Mouse (Mus musculus) kidney, adult 2 months (tissue): ENCODE data around the gene Pgm2l1. TPM values are rescaled to one million over a fixed set of nuclear protein-coding genes. Genes with fewer than 3 reads are reported as not detected.
A peak's percentile ranks its signal among the peaks of the same experiment; 100 is the strongest.

Experiments
- DNase-seq: peaks from one replicate; pipeline ENCODE4 v3.0.0; 2021
- H3K27ac ChIP-seq: fragments of 200-500 bp; 2 replicates; pipeline ENCODE4 v1.5.1; 2012; ENCODE audit warnings: low read depth, low read length, control low read depth, inconsistent platforms; ENCODE audit not compliant: insufficient read depth
- H3K27me3 ChIP-seq: fragments of 200-500 bp; replicated peaks from 2 replicates; pipeline ENCODE4 v1.6.1; 2012; ENCODE audit warnings: mild to moderate bottlenecking, moderate library complexity, low read length, inconsistent platforms; ENCODE audit not compliant: control insufficient read depth, insufficient read depth
- H3K36me3 ChIP-seq: fragments of 200-500 bp; 2 replicates; pipeline ENCODE4 v1.6.1; 2012; ENCODE audit warnings: mild to moderate bottlenecking, moderate library complexity, low read length, inconsistent platforms; ENCODE audit not compliant: control insufficient read depth, insufficient read depth
- H3K4me1 ChIP-seq: fragments of 200-500 bp; 2 replicates; pipeline ENCODE4 v1.6.1; 2011; ENCODE audit warnings: low read length; ENCODE audit not compliant: control insufficient read depth, insufficient read depth
- H3K4me3 ChIP-seq: fragments of 200-500 bp; 2 replicates; pipeline ENCODE4 v1.5.1; 2011; ENCODE audit warnings: mild to moderate bottlenecking, low read depth, low read length, control low read depth; ENCODE audit not compliant: insufficient read depth
- CTCF ChIP-seq: fragments of 200-500 bp; conservative IDR thresholded peaks from 2 replicates; pipeline ENCODE4 v1.5.1; 2011; ENCODE audit warnings: low read depth, mild to moderate bottlenecking, control low read depth, low read length, moderate library complexity, mixed read lengths; ENCODE audit not compliant: insufficient read depth, insufficient read length
- POLR2A ChIP-seq: fragments of 200-500 bp; IDR thresholded peaks from one replicate; pipeline ENCODE4 v1.6.1; 2011; ENCODE audit warnings: low read depth, low read length, control low read depth
- WGBS: fragments of 180-500 bp; shearing (Covaris S2); methylation state at CpG from one replicate; pipeline ENCODE4 v1.1.7; 2018; 5-methylcytosine and 5-hydroxymethylcytosine counted together
- polyA plus RNA-seq: library from polyadenylated mRNA; depleted of rRNA; stranded (reverse); fragments of >200 nt; gene quantifications from 2 replicates; pipeline ENCODE4 v1.2.3, GENCODE M21; 2012

Gene Pgm2l1
- polyA plus RNA-seq, 1 experiment = 1.5 TPM

DNA sequence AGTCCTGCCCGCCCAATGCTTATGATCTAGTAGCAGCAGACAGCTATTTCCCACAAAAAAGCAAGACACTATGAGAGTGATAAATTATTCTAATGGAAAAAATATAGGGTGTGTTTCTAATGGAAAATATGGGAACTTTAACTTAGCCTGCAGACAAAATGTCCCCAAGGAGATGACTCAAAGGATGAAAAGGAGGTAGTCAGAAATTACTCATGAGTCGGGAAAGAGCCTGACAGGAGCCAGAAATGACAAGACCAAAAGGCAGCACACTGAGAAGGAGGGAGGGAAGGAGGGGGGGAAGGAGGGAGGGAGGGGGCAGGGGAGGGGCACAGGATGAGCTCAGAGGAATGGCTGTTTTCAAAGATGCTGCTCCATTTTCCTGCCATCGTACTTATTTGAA lies 54.4 kb downstream of the Pgm2l1 start:
- 58% methylated on average over 3 of the region's 3 CpGs for WGBS
- TF ChIP-seq POLR2A (no peak), CTCF (no peak)
- H3K27ac ChIP-seq = no peak overlapping the region
- H3K36me3 ChIP-seq = no peaks in the 10 kb centered on the region
- no peaks in the 10 kb centered on the region for H3K27me3 ChIP-seq
- no peaks in the 10 kb centered on the region for H3K4me1 ChIP-seq
- H3K4me3 ChIP-seq = no peak overlapping the region
- no peak for DNase-seq

DNA sequence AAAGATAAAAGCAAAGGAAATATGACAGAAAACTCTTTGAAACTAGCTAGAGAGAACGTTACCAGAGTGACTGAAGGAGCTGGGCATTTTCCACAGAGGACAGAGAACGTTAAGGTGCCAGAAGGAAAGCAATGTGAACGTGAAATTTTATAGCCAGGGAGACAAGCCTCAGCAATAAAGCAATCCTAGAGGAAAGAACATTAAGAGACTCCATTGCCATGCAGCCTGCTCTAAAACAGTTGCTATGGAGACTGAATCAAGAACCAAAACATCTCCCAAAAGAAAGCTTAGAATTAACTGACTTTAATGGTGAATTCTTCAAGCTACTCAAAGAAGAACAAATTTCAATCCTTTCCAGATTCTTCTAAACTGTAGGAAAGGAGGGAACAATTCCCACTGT lies 56.1 kb downstream of the Pgm2l1 start:
- no peak for DNase-seq
- WGBS = 34% methylated on average over 3 of the region's 3 CpGs
- no peaks in the 10 kb centered on the region for H3K4me1 ChIP-seq
- TF ChIP-seq CTCF = no peak
- TF ChIP-seq POLR2A = no peak
- no peak overlapping the region for H3K27ac ChIP-seq
- H3K4me3 ChIP-seq = no peak overlapping the region
- no peaks in the 10 kb centered on the region for H3K36me3 ChIP-seq
- no peaks in the 10 kb centered on the region for H3K27me3 ChIP-seq

DNA sequence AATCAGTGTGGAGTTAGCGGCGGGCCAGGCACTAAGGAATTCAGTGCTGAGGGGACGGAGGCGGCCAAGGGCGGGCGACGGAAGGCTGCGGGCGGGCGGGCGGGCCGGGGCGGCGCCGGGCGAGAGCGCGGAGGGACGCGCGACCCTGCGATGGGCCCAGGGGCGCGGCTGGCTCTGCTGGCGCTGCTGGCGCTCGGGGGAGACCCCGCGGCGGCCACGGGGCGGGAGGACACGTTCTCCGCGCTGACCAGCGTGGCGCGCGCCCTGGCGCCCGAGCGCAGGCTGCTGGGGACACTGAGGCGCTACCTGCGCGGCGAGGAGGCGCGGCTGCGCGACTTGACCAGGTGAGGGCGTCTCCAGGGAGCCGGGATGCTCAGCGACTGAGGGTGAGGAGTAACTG lies 58.2 kb downstream of the Pgm2l1 start, which contains the start of gene P4ha3:
P4ha3 (plus strand) TSS at position 138 of the 400 bp plus-strand sequence.
- Histone ChIP-seq H3K4me3 (no peak within 1 kb of the TSS), H3K4me1 (no peaks in the 10 kb centered on the region), H3K27me3 (no peaks in the 10 kb centered on the region), H3K27ac (no peak within 1 kb of the TSS), H3K36me3 (no peaks in the 10 kb centered on the region)
- no peak for DNase-seq
- no peak for TF ChIP-seq CTCF
- no peak for TF ChIP-seq POLR2A
- WGBS = 2% methylated on average over 53 of the region's 53 CpGs

DNA sequence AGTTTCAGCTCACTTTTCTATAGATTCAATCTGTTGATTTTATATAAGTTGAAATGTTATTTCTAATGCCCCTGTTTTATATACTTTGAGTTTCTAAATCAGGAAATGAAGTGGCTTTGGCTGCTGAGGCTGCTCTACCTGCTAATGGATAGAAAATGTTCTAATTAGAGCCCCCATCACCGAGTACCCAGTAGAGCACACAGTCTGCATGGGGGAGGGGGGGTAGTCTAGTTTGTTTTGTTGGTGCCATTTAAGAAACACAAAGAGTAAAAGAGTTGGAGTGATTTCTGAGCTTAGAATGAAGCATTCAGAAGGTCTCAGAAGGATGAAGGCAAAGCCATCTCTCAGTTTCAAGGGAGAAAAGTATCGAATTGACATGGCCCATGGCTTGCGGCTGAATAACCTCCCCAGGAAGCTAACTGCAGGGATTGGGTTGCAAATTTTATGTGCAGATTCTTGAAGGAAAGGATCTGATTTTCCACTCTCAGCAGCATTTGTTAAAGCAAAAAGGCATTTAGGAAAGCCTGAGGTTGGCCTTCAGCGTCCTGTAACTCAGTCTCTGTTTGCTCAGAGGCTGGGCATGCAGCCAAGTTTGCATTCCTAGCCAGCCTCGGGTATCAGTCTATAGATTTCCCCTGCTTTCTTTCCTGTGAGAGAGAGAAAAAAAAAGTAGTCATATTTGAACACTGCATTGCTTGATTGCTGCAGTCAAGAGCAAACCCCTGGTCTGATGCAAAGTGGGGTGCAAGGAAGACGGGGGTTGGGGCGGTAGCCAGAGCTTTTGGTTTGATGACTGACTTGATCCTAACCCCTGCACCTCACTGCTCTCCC lies 60.8 kb downstream of the Pgm2l1 start:
- H3K36me3 ChIP-seq = no peaks in the 10 kb centered on the region
- no peak overlapping the region for H3K4me3 ChIP-seq
- TF ChIP-seq CTCF = no peak
- no peak for TF ChIP-seq POLR2A
- 19% methylated on average over 7 of the region's 7 CpGs for WGBS
- no peaks in the 10 kb centered on the region for H3K27me3 ChIP-seq
- no peaks in the 10 kb centered on the region for H3K4me1 ChIP-seq
- H3K27ac ChIP-seq = no peak overlapping the region
- peak; percentile 45 for DNase-seq

GRCm38 (mm10) chr7:100288622-100289021 lies 61.4 kb downstream of the Pgm2l1 start:
- no peaks in the 10 kb centered on the region for H3K27me3 ChIP-seq
- no peak overlapping the region for H3K27ac ChIP-seq
- 20% methylated on average over 11 of the region's 11 CpGs for WGBS
- H3K4me3 ChIP-seq = no peak overlapping the region
- TF ChIP-seq CTCF (no peak), POLR2A (no peak)
- no peaks in the 10 kb centered on the region for H3K4me1 ChIP-seq
- no peak for DNase-seq
- no peaks in the 10 kb centered on the region for H3K36me3 ChIP-seq

- no peak overlapping the region for H3K4me3 ChIP-seq
- H3K27me3 ChIP-seq = no peaks in the 10 kb centered on the region
- H3K27ac ChIP-seq = no peak overlapping the region
- no peaks in the 10 kb centered on the region for H3K4me1 ChIP-seq
- no peak for TF ChIP-seq POLR2A
- TF ChIP-seq CTCF = no peak
- WGBS = 79% methylated on average over 8 of the region's 8 CpGs
- H3K36me3 ChIP-seq = no peaks in the 10 kb centered on the region
- no peak for DNase-seq
Measured at GRCm38 (mm10) chr7:100293546-100293945, 66.4 kb downstream of the Pgm2l1 start.

DNA sequence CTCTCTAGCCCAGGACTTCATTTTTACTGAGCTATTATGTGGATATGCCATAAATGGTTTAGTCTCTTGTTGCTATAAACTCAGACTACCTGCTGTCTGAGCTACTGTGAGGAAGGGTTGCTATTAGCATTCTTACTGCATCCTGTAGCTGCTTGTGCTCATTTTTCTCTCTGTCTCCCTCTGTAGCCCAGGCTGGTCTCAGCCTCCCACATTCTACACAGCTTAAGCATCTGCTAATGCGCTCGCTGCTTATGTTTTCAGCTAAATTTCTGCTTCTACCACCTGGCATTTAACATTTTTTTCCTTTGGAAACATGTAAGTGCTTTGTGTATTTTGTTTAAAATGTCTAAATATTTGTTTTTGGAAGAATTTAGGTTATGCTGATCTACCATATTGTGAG lies 68.6 kb downstream of the Pgm2l1 start:
- 96% methylated on average over 2 of the region's 2 CpGs for WGBS
- Histone ChIP-seq H3K27ac (no peak overlapping the region), H3K27me3 (no peaks in the 10 kb centered on the region), H3K4me3 (no peak overlapping the region), H3K4me1 (no peaks in the 10 kb centered on the region), H3K36me3 (no peaks in the 10 kb centered on the region)
- no peak for DNase-seq
- TF ChIP-seq CTCF (no peak), POLR2A (no peak)
